Mouse (Mus musculus): ENCODE data around the gene Ssh1. TPM values are rescaled to one million over a fixed set of nuclear protein-coding genes. Genes with fewer than 3 reads are reported as not detected.

Gene Ssh1
- total RNA-seq, 1 experiment, result 11.8 TPM

DNA sequence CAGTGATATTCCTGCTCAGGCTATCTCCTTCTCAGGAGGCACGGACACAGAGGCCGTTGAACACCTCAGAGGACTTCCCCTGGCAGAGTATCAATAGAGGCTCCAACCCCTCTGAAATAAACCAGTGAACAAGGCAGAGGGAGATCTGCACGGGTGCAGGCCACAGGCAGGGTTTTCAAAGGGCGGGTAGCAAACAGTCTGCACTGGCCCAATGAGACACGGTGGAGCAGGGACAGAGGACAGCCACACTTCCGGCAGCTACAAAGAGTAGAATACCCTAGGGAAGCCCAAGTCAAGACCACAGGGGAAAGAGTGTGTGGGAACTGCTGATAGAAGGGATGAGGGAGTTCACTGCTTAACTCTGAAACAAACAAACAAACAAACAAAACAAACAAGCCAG lies 10.2 kb downstream of the Ssh1 start:
- TF ChIP-seq CHD2 (IDR thresholded peaks at IDR 0.05; ENCODE audit: low read depth, low read length), result no peak
- TF ChIP-seq ZNF384 (IDR thresholded peaks at IDR 0.05; ENCODE audit: low read depth, low read length), result no peak
- no peak for TF ChIP-seq HCFC1 (IDR thresholded peaks at IDR 0.05; ENCODE audit: borderline replicate concordance, insufficient read depth, low read length)
- no peak for TF ChIP-seq MAFK (IDR thresholded peaks at IDR 0.05; ENCODE audit: insufficient read depth, low read depth, low read length)
- TF ChIP-seq ZC3H11A (IDR thresholded peaks at IDR 0.05; ENCODE audit: borderline replicate concordance, low read depth, low read length), result no peak
- no peaks in the 10 kb centered on the region for H3K9me3 ChIP-seq (ENCODE audit: control insufficient read depth, insufficient read depth, low read depth, low read length)
- in situ Hi-C loops (cut with MboI; ENCODE audit: low sequenced_read_pairs in 2 of 2, unreplicated experiment in 2 of 2), result no loop called here
- DNase-seq (ENCODE audit: low read depth, low spot score), result no peak
- no peak overlapping the region for H3K27ac ChIP-seq (ENCODE audit: insufficient read depth, low read depth, low read length, poor library complexity, severe bottlenecking)
- H3K36me3 ChIP-seq (ENCODE audit: control insufficient read depth, insufficient read depth, low read length, poor library complexity, severe bottlenecking), result peaks cover 1% of the 10 kb centered on the region; the same call in 1 of the 2 replicates
- H3K9ac ChIP-seq (ENCODE audit: insufficient read depth, low read depth, low read length, poor library complexity, severe bottlenecking), result no peak overlapping the region
- peaks cover 0 to 17% of the 10 kb centered on the region in 2 experiments; a peak in 2 of 4 replicates for H3K4me1 ChIP-seq (ENCODE audit: control insufficient read depth in 2 of 2, insufficient read depth in 2 of 2, low read length in 2 of 2, poor library complexity in 1 of 2)
- no peak overlapping the region for H3K4me3 ChIP-seq (ENCODE audit: insufficient read depth in 1 of 2, low read depth in 1 of 2, low read length in 2 of 2, poor library complexity in 1 of 2, severe bottlenecking in 1 of 2)

DNA sequence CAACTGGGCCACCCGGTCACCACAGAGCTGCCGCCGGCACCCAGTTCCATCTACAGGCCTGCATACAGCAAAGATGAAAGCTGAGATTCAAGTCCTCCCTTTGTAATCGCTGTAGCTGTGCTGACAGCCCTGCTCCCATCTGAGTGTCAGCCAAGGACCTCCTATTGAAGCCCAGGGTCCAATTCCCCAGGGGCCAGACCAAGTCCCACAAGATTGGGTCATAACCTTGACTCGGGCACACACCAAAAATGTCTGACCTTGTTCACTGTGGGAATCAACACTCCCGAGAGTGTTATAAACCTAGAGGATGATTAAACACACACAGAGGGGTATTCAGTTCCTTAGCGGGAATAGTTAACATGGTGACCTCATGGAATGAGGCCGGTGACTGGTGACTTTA lies 11.9 kb downstream of the Ssh1 start:
- TF ChIP-seq ZC3H11A (IDR thresholded peaks at IDR 0.05; ENCODE audit: borderline replicate concordance, low read depth, low read length) (no peak), HCFC1 (IDR thresholded peaks at IDR 0.05; ENCODE audit: borderline replicate concordance, insufficient read depth, low read length) (no peak), CHD2 (IDR thresholded peaks at IDR 0.05; ENCODE audit: low read depth, low read length) (no peak)

DNA sequence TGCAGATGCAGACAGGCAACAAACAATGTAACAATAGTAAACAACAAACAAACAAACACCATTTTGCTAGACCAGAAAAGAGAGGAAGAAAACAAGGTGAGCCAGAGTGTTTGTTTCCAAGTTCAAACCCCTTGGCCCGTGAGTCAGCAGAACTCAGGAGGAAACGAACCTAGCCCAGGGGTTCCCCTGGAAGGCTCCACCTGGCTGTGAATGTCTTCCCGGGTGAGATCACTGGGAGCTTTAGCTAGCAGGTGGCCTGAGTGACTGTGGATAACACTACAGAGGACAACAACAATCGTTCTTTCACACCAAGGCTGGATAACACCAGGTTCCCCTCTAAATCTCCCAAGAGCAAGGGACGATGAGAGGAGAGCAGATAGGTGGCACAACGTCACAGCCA lies 12.5 kb downstream of the Ssh1 start:
- no peak overlapping the region for H3K4me3 ChIP-seq (ENCODE audit: insufficient read depth in 1 of 2, low read depth in 1 of 2, low read length in 2 of 2, poor library complexity in 1 of 2, severe bottlenecking in 1 of 2)
- no peak for TF ChIP-seq CHD2 (IDR thresholded peaks at IDR 0.05; ENCODE audit: low read depth, low read length)
- no peak for TF ChIP-seq HCFC1 (IDR thresholded peaks at IDR 0.05; ENCODE audit: borderline replicate concordance, insufficient read depth, low read length)
- TF ChIP-seq ZC3H11A (IDR thresholded peaks at IDR 0.05; ENCODE audit: borderline replicate concordance, low read depth, low read length), result no peak
- TF ChIP-seq MAFK (IDR thresholded peaks at IDR 0.05; ENCODE audit: insufficient read depth, low read depth, low read length), result no peak
- TF ChIP-seq ZNF384 (IDR thresholded peaks at IDR 0.05; ENCODE audit: low read depth, low read length), result no peak
- peaks cover 0 to 19% of the 10 kb centered on the region in 2 experiments; a peak in 2 of 4 replicates for H3K4me1 ChIP-seq (ENCODE audit: control insufficient read depth in 2 of 2, insufficient read depth in 2 of 2, low read length in 2 of 2, poor library complexity in 1 of 2)
- H3K9ac ChIP-seq (ENCODE audit: insufficient read depth, low read depth, low read length, poor library complexity, severe bottlenecking), result no peak overlapping the region
- no peak overlapping the region for H3K27ac ChIP-seq (ENCODE audit: insufficient read depth, low read depth, low read length, poor library complexity, severe bottlenecking)
- peaks cover 1% of the 10 kb centered on the region; the same call in 1 of the 2 replicates for H3K36me3 ChIP-seq (ENCODE audit: control insufficient read depth, insufficient read depth, low read length, poor library complexity, severe bottlenecking)
- no peaks in the 10 kb centered on the region for H3K9me3 ChIP-seq (ENCODE audit: control insufficient read depth, insufficient read depth, low read depth, low read length)
- in situ Hi-C loops (cut with MboI; ENCODE audit: low sequenced_read_pairs in 2 of 2, unreplicated experiment in 2 of 2), result no loop called here
- DNase-seq (ENCODE audit: low read depth, low spot score), result no peak

More for the DNA sequence above, 11.9 kb downstream of the Ssh1 start:
- Histone ChIP-seq H3K4me3 (ENCODE audit: insufficient read depth in 1 of 2, low read depth in 1 of 2, low read length in 2 of 2, poor library complexity in 1 of 2, severe bottlenecking in 1 of 2) (no peak overlapping the region), H3K9ac (ENCODE audit: insufficient read depth, low read depth, low read length, poor library complexity, severe bottlenecking) (no peak overlapping the region), H3K36me3 (ENCODE audit: control insufficient read depth, insufficient read depth, low read length, poor library complexity, severe bottlenecking) (peaks cover 1% of the 10 kb centered on the region; the same call in 1 of the 2 replicates), H3K4me1 (ENCODE audit: control insufficient read depth in 2 of 2, insufficient read depth in 2 of 2, low read length in 2 of 2, poor library complexity in 1 of 2) (peaks cover 0 to 23% of the 10 kb centered on the region in 2 experiments; a peak in 2 of 4 replicates), H3K9me3 (ENCODE audit: control insufficient read depth, insufficient read depth, low read depth, low read length) (no peaks in the 10 kb centered on the region), H3K27ac (ENCODE audit: insufficient read depth, low read depth, low read length, poor library complexity, severe bottlenecking) (no peak overlapping the region)
- no peak for DNase-seq (ENCODE audit: low read depth, low spot score)
- in situ Hi-C loops (cut with MboI; ENCODE audit: low sequenced_read_pairs in 2 of 2, unreplicated experiment in 2 of 2), result no loop called here

DNA sequence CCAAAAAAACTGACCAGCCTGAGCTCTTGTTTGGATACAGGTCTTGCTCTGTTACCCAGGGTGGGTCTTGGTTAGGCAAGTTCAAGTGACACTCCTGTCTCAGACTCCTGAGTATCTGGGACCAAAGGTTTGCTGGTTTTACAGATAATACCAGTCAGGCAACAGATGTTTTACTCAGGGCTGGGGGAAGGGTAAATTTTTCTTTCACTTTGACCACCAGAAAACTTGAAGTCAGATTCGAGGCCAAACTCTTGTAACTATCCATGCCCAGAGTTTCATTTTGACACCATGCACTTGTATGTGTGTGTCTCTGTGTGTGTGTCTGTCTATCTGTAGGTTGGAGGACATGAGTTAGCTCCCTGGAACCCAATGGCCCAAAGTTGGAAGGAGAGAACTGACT lies 13.2 kb downstream of the Ssh1 start:
- no peak overlapping the region for H3K9ac ChIP-seq (ENCODE audit: insufficient read depth, low read depth, low read length, poor library complexity, severe bottlenecking)
- H3K4me1 ChIP-seq (ENCODE audit: control insufficient read depth in 2 of 2, insufficient read depth in 2 of 2, low read length in 2 of 2, poor library complexity in 1 of 2), result peaks cover 0 to 18% of the 10 kb centered on the region in 2 experiments; a peak in 2 of 4 replicates
- in situ Hi-C loops (cut with MboI; ENCODE audit: low sequenced_read_pairs in 2 of 2, unreplicated experiment in 2 of 2), result no loop called here
- no peaks in the 10 kb centered on the region for H3K9me3 ChIP-seq (ENCODE audit: control insufficient read depth, insufficient read depth, low read depth, low read length)
- no peak overlapping the region for H3K4me3 ChIP-seq (ENCODE audit: insufficient read depth in 1 of 2, low read depth in 1 of 2, low read length in 2 of 2, poor library complexity in 1 of 2, severe bottlenecking in 1 of 2)
- H3K36me3 ChIP-seq (ENCODE audit: control insufficient read depth, insufficient read depth, low read length, poor library complexity, severe bottlenecking), result peaks cover 1% of the 10 kb centered on the region; the same call in 1 of the 2 replicates
- DNase-seq (ENCODE audit: low read depth, low spot score), result no peak
- TF ChIP-seq ZC3H11A (IDR thresholded peaks at IDR 0.05; ENCODE audit: borderline replicate concordance, low read depth, low read length) (no peak), MAFK (IDR thresholded peaks at IDR 0.05; ENCODE audit: insufficient read depth, low read depth, low read length) (no peak), HCFC1 (IDR thresholded peaks at IDR 0.05; ENCODE audit: borderline replicate concordance, insufficient read depth, low read length) (no peak), ZNF384 (IDR thresholded peaks at IDR 0.05; ENCODE audit: low read depth, low read length) (no peak), CHD2 (IDR thresholded peaks at IDR 0.05; ENCODE audit: low read depth, low read length) (no peak)
- H3K27ac ChIP-seq (ENCODE audit: insufficient read depth, low read depth, low read length, poor library complexity, severe bottlenecking), result no peak overlapping the region

DNA sequence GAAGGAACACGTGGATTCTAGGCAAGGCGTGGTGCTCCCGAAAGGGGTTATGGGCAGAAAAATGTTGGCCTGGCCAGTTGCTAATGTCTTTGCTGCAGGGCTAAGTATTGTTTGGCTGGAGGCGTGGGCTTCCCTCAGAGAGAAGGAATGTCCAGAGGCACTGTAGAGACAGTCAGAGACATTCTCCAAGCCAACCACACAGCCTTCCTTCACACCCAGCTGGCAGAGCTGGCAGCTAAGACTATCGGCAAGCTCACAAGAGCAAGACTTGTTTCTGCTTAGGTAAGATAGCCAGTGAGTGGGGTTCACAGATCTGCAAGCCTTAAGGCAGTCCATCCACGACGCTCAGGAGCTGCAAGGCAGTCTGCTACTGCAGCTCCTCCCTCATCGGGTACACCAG lies 16.4 kb downstream of the Ssh1 start:
- in situ Hi-C loops (cut with MboI; ENCODE audit: low sequenced_read_pairs in 2 of 2, unreplicated experiment in 2 of 2), result no loop called here
- Histone ChIP-seq H3K4me3 (ENCODE audit: insufficient read depth in 1 of 2, low read depth in 1 of 2, low read length in 2 of 2, poor library complexity in 1 of 2, severe bottlenecking in 1 of 2) (no peak overlapping the region), H3K9ac (ENCODE audit: insufficient read depth, low read depth, low read length, poor library complexity, severe bottlenecking) (no peak overlapping the region), H3K27ac (ENCODE audit: insufficient read depth, low read depth, low read length, poor library complexity, severe bottlenecking) (no peak overlapping the region), H3K36me3 (ENCODE audit: control insufficient read depth, insufficient read depth, low read length, poor library complexity, severe bottlenecking) (peaks cover 1% of the 10 kb centered on the region; the same call in 1 of the 2 replicates), H3K4me1 (ENCODE audit: control insufficient read depth in 2 of 2, insufficient read depth in 2 of 2, low read length in 2 of 2, poor library complexity in 1 of 2) (peaks cover 4 to 35% of the 10 kb centered on the region in 2 experiments; a peak in 2 of 4 replicates), H3K9me3 (ENCODE audit: control insufficient read depth, insufficient read depth, low read depth, low read length) (no peaks in the 10 kb centered on the region)
- TF ChIP-seq MAFK (IDR thresholded peaks at IDR 0.05; ENCODE audit: insufficient read depth, low read depth, low read length) (no peak), HCFC1 (IDR thresholded peaks at IDR 0.05; ENCODE audit: borderline replicate concordance, insufficient read depth, low read length) (no peak), CHD2 (IDR thresholded peaks at IDR 0.05; ENCODE audit: low read depth, low read length) (no peak), ZNF384 (IDR thresholded peaks at IDR 0.05; ENCODE audit: low read depth, low read length) (no peak)
- DNase-seq (ENCODE audit: low read depth, low spot score), result no peak

All from ES-E14 (cell line).